Mouse (Mus musculus) stomach, embryonic 15.5 days (tissue): Measurements from ENCODE around the gene Sbk1. TPM values are rescaled to one million over a fixed set of nuclear protein-coding genes. Genes with fewer than 3 reads are reported as not detected.
"Not testable (repeated sequence)": the region's sequence is repeated elsewhere in the genome, so short reads cannot be mapped to it uniquely, and the experiment has no call there.

Source experiments
- ATAC-seq: fragments of 200-750 bp; cut with Nextera tagmentation; 2 replicates; pipeline ENCODE4 v1.8.0; 2017; ENCODE audit warnings: low read depth, moderate number of reproducible peaks, moderate TSS enrichment; ENCODE audit not compliant: insufficient read depth, low FRiP score
- H3K27ac ChIP-seq: fragments of 300-500 bp; sonication (generic); 2 replicates; pipeline ENCODE4 v1.5.1; 2015; ENCODE audit warnings: mild to moderate bottlenecking, inconsistent platforms
- H3K27me3 ChIP-seq: fragments of 300-500 bp; sonication (generic); replicated peaks from 2 replicates; pipeline ENCODE4 v1.6.1; 2015; ENCODE audit warnings: inconsistent platforms
- H3K36me3 ChIP-seq: fragments of 300-500 bp; sonication (generic); 2 replicates; pipeline ENCODE4 v1.6.1; 2015; ENCODE audit warnings: inconsistent platforms
- H3K4me1 ChIP-seq: fragments of 300-500 bp; sonication (generic); 2 replicates; pipeline ENCODE4 v1.6.1; 2015; ENCODE audit warnings: inconsistent platforms
- H3K4me2 ChIP-seq: fragments of 300-500 bp; sonication (generic); 2 replicates; pipeline ENCODE4 v1.6.1; 2015; ENCODE audit warnings: mild to moderate bottlenecking, inconsistent platforms
- H3K4me3 ChIP-seq: fragments of 300-500 bp; sonication (generic); replicated peaks from 2 replicates; pipeline ENCODE4 v1.5.1; 2015; ENCODE audit warnings: inconsistent platforms
- H3K9ac ChIP-seq: fragments of 300-500 bp; sonication (generic); 2 replicates; pipeline ENCODE4 v1.6.1; 2015; ENCODE audit warnings: inconsistent platforms
- H3K9me3 ChIP-seq: fragments of 300-500 bp; sonication (generic); 2 replicates; pipeline ENCODE4 v1.6.1; 2016; ENCODE audit warnings: inconsistent platforms
- WGBS: fragments of 180-500 bp; shearing (Covaris S2); methylation state at CpG from one replicate; pipeline ENCODE4 v1.1.7; 2015; 5-methylcytosine and 5-hydroxymethylcytosine counted together
- polyA plus RNA-seq: library from polyadenylated mRNA; unstranded; fragments of >200 nt; fragmentation: Nextera tagmentation; extraction: Ambion mirVana; gene quantifications from 2 replicates; pipeline ENCODE4 v1.2.1, GENCODE M21; 2015

Sbk1 gene
- polyA plus RNA-seq, 1 experiment from 2014 or later, result 19.1 TPM

DNA sequence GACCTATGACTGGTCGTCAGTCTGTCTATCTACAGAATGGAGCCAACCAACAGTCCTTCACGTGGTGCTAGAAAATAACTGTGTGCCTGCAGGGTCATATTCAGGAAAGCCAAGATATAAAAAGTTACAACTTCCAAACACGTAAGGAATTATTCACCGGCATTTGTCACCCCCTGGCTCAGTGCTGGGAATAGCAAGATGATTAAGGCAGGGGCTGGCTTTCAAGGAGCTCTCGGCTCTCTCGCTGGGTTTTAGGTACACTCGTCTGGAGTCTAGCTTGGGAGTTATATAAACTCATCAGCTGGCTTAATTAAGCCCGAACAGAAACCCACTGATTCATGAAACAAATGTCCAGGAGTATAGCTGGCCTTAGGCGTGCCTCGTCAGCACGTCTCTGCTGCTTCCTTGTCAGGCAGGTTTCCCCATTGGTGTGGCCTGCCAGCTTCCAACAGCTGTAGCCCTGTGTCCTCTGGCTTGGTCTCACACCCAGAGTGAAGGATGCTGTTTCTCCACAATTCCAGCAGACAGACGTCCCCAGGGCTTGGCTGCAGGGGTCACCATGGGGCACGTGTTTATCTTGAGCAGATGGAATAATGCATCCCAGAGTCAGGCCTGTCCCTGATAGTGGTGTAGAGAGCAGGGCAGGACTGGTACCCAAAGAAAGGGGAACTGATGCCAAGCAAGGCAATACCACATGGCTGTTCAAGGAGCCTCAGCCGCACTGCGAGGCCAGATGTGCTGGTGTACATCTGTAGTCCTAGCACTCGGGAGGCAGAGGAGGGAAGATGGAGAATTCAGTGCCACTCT lies 9.7 kb downstream of the Sbk1 start:
- Histone ChIP-seq H3K4me1 (peaks cover 6% of the 10 kb centered on the region; the same call in 1 of the 2 replicates), H3K27me3 (no peaks in the 10 kb centered on the region), H3K27ac (no peak overlapping the region), H3K9ac (no peak overlapping the region), H3K4me2 (no peak overlapping the region), H3K9me3 (no peaks in the 10 kb centered on the region), H3K36me3 (no peaks in the 10 kb centered on the region), H3K4me3 (no peak overlapping the region)
- no peak for ATAC-seq
- 80% methylated on average over 16 of the region's 16 CpGs for WGBS

GRCm38 (mm10) chr7:126282683-126282990 lies 10.2 kb downstream of the Sbk1 start:
- not testable (repeated sequence) for H3K27me3 ChIP-seq, H3K4me2 ChIP-seq, H3K36me3 ChIP-seq, H3K9me3 ChIP-seq, ATAC-seq, H3K27ac ChIP-seq, H3K4me1 ChIP-seq, H3K4me3 ChIP-seq, H3K9ac ChIP-seq
- 81% methylated on average over 8 of the region's 8 CpGs for WGBS

DNA sequence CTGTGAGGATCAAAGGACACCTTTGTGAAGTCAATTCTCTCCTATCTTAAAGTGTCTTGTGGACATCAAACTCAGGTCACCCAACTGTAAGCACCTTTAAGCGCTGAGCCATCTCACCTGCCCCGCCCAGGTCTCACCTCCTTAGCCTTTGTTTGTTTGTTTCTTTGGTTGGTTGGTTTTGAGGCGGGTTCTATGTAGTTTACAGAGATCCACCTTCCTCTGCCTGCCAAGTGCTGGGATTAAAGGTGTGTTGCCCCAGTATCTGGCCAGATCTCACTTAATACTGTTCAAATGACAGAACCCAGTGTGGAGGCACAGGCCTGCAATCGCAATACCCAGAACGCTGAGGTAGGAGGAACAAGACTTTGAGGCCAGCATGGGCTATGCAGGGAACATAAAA lies 11.6 kb downstream of the Sbk1 start:
- H3K27ac ChIP-seq, result no peak overlapping the region

DNA sequence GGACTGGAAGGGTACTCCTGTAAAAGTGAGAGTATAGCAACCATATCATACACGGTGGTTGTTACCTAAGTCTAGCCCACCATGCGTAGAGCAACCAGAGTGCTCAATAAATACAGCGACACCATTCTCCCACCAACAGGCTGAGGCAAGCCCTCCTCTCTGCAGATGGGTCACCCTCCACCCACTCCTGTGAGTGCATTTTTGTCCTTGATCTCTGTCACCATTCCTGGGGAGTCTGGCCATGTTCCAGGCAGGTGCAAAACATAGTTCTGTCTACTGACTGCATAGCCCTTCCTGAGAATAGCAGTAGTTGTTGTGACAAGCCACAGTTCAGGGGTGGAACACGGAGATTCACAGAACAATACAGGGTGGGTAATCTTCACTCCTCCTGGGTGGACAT lies 12.0 kb downstream of the Sbk1 start:
- Histone ChIP-seq H3K9ac (no peak overlapping the region), H3K4me3 (no peak overlapping the region), H3K4me2 (no peak overlapping the region), H3K9me3 (no peaks in the 10 kb centered on the region), H3K4me1 (peaks cover 12% of the 10 kb centered on the region), H3K27me3 (no peaks in the 10 kb centered on the region), H3K36me3 (no peaks in the 10 kb centered on the region), H3K27ac (no peak overlapping the region)
- no peak for ATAC-seq
- 84% methylated on average over 4 of the region's 4 CpGs for whole genome bisulfite sequencing

More for the DNA sequence above, 11.6 kb downstream of the Sbk1 start:
- no peak overlapping the region for H3K4me3 ChIP-seq
- no peaks in the 10 kb centered on the region for H3K27me3 ChIP-seq
- 82% methylated on average over 5 of the region's 5 CpGs for WGBS
- no peaks in the 10 kb centered on the region for H3K9me3 ChIP-seq
- ATAC-seq, result no peak
- no peak overlapping the region for H3K4me2 ChIP-seq
- H3K4me1 ChIP-seq, result peaks cover 12% of the 10 kb centered on the region
- H3K9ac ChIP-seq, result no peak overlapping the region
- H3K36me3 ChIP-seq, result no peaks in the 10 kb centered on the region

- Histone ChIP-seq H3K27me3 (no peaks in the 10 kb centered on the region), H3K4me1 (peaks cover 12% of the 10 kb centered on the region), H3K9ac (no peak overlapping the region), H3K36me3 (no peaks in the 10 kb centered on the region), H3K9me3 (no peaks in the 10 kb centered on the region), H3K4me3 (no peak overlapping the region), H3K27ac (no peak overlapping the region), H3K4me2 (no peak overlapping the region)
- WGBS, result 62% methylated on average over 4 of the region's 4 CpGs
- no peak; the same call in 1 of the 2 replicates for ATAC-seq
Observed at GRCm38 (mm10) chr7:126284865-126285264, 12.4 kb downstream of the Sbk1 start.

DNA sequence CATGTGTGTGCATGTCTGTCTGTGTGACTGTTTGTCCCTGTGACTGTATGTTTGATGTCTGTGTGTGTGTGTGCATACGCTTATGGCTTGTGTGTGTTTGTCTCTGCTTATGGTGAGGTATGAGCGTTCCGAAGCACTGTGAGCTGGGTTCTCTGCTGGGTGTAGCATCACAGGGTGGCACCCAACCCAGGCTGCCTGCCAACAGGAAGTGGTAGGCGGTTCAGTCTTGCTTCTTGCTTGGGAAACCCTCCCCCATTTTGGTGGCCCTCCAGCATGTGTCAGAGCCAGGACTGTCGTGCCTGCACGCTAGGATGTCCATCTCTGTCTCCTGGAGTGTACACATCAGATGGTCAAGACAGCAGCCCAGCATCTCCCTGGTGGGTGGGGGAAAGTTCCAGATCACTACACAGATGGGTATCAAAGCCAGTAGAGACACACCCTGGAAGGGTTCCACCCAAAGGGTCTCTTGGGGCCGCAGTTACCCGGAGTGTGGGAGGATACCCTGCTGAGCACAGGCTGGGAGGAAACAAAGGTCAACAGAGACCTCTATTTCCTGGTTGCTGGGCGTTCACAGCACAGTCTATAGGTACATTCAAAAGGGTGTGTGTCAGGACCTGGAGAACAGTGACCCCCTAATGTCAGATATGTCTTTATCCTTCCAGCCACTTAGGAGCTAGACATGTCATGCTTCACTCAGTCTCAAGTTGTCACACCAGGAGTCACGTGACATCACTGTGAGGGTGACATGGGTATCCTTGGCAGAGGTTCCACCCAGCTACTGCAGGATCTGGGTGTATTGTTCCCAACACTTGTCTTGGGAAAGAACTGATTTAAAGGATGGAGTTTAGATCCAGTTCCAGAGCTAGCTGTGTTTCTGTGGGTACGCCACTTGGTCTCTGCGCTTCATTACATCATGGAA lies 13.1 kb downstream of the Sbk1 start:
- Histone ChIP-seq H3K27me3 (no peaks in the 10 kb centered on the region), H3K9me3 (no peaks in the 10 kb centered on the region), H3K4me2 (no peak overlapping the region), H3K27ac (no peak overlapping the region), H3K36me3 (peaks cover under 1% of the 10 kb centered on the region; the same call in 1 of the 2 replicates), H3K4me3 (no peak overlapping the region), H3K9ac (no peak overlapping the region), H3K4me1 (peaks cover 12% of the 10 kb centered on the region)
- ATAC-seq, result no peak
- WGBS, result 68% methylated on average over 12 of the region's 12 CpGs

DNA sequence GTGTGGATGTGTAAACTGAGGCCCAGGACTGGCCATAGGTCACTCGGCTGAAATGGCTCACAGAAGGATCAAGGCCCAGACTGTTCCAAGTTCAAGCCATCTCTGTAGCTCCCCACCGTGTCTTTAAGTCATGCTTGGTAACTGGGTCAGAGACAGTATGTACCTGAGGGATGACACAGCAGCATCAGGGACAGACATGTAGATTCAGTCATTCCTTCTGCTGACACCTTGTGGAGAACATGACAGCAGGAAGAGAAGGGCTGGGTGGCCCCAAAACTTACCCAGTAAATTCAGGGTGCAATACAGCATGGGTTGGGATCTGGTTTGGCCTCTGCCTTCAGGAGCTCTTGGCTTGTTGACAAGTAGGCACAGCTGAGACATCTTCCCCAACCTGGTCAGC lies 13.9 kb downstream of the Sbk1 start:
- H3K4me1 ChIP-seq, result peaks cover 12% of the 10 kb centered on the region
- H3K4me2 ChIP-seq, result no peak overlapping the region
- ATAC-seq, result no peak
- H3K4me3 ChIP-seq, result no peak overlapping the region
- no peak overlapping the region for H3K9ac ChIP-seq
- 73% methylated on average over 2 of the region's 2 CpGs for WGBS
- H3K36me3 ChIP-seq, result peaks cover 6% of the 10 kb centered on the region; the same call in 1 of the 2 replicates
- no peaks in the 10 kb centered on the region for H3K9me3 ChIP-seq
- H3K27ac ChIP-seq, result no peak overlapping the region
- no peaks in the 10 kb centered on the region for H3K27me3 ChIP-seq

GRCm38 (mm10) chr7:126287493-126288103 lies 15.2 kb downstream of the Sbk1 start:
- Histone ChIP-seq H3K36me3 (peaks cover 15% of the 10 kb centered on the region), H3K27ac (no peak overlapping the region), H3K4me2 (no peak overlapping the region), H3K27me3 (no peaks in the 10 kb centered on the region), H3K9ac (no peak overlapping the region), H3K4me3 (no peak overlapping the region), H3K9me3 (no peaks in the 10 kb centered on the region), H3K4me1 (peaks cover 12% of the 10 kb centered on the region)
- WGBS, result 57% methylated on average over 9 of the region's 10 CpGs
- no peak for ATAC-seq

DNA sequence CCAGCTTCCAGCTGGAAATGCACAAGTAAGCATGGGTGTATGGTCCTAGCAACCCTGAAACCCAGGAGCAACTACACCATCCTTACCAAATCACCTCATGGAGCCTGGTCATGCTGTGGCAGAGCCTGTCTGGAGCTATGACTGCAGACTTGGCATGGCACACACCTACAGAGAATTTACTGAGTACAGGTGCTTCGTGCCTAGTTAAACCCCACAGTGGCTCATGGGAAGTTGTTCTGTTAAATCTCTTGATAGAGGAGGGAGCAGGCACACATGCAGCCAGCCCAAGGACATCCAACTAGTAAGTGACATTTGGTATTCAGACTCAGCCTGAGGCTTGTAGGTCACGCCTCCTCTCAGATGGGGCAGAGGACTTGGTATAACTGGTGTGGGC lies 15.7 kb downstream of the Sbk1 start:
- no peak overlapping the region for H3K4me2 ChIP-seq
- H3K27me3 ChIP-seq, result no peaks in the 10 kb centered on the region
- H3K9ac ChIP-seq, result no peak overlapping the region
- 80% methylated on average over 2 of the region's 2 CpGs for WGBS
- H3K4me3 ChIP-seq, result no peak overlapping the region
- ATAC-seq, result no peak
- H3K27ac ChIP-seq, result no peak overlapping the region
- no peaks in the 10 kb centered on the region for H3K9me3 ChIP-seq
- H3K4me1 ChIP-seq, result peaks cover 12% of the 10 kb centered on the region
- peaks cover 20% of the 10 kb centered on the region for H3K36me3 ChIP-seq

GRCm38 (mm10) chr7:126288571-126289091 lies 16.2 kb downstream of the Sbk1 start:
- H3K4me2 ChIP-seq, result no peak overlapping the region
- H3K9ac ChIP-seq, result no peak overlapping the region
- WGBS, result 82% methylated on average over 13 of the region's 13 CpGs
- peaks cover 12% of the 10 kb centered on the region for H3K4me1 ChIP-seq
- H3K9me3 ChIP-seq, result no peaks in the 10 kb centered on the region
- no peak overlapping the region for H3K27ac ChIP-seq
- H3K4me3 ChIP-seq, result no peak overlapping the region
- peaks cover 24% of the 10 kb centered on the region for H3K36me3 ChIP-seq
- no peaks in the 10 kb centered on the region for H3K27me3 ChIP-seq
- no peak for ATAC-seq

GRCm38 (mm10) chr7:126289371-126289770 lies 17.0 kb downstream of the Sbk1 start:
- no peak overlapping the region for H3K4me2 ChIP-seq
- H3K9me3 ChIP-seq, result no peaks in the 10 kb centered on the region
- H3K27me3 ChIP-seq, result no peaks in the 10 kb centered on the region
- no peak overlapping the region for H3K27ac ChIP-seq
- H3K36me3 ChIP-seq, result peaks cover 30% of the 10 kb centered on the region
- WGBS, result 76% methylated on average over 7 of the region's 7 CpGs
- H3K9ac ChIP-seq, result no peak overlapping the region
- ATAC-seq, result no peak
- peaks cover 11% of the 10 kb centered on the region for H3K4me1 ChIP-seq
- no peak overlapping the region for H3K4me3 ChIP-seq

DNA sequence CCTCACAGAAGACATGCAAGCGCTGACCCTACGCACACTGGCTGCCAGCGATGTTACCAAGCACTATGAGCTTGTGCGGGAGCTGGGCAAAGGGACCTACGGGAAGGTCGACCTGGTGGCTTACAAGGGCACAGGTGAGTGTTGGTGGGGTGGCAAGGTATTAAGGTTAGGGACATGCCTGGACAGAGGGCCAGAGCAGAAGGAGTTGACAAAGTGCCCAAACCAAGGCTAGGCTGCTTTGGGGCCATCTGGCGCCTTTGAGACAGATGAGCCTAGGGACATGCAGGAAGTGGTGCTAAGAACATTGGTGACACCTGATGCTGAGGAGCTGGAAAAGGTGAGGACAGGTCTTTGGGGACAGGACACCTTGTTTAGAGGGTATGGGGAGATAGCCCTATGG lies 17.5 kb downstream of the Sbk1 start:
- peaks cover 6% of the 10 kb centered on the region for H3K4me1 ChIP-seq
- no peak overlapping the region for H3K4me2 ChIP-seq
- H3K9ac ChIP-seq, result no peak overlapping the region
- H3K27ac ChIP-seq, result no peak overlapping the region
- no peaks in the 10 kb centered on the region for H3K27me3 ChIP-seq
- ATAC-seq, result no peak
- H3K9me3 ChIP-seq, result no peaks in the 10 kb centered on the region
- no peak overlapping the region for H3K4me3 ChIP-seq
- 85% methylated on average over 7 of the region's 7 CpGs for WGBS
- H3K36me3 ChIP-seq, result peaks cover 30% of the 10 kb centered on the region
